Mouse (Mus musculus): ENCODE data around the gene Gm20662. TPM values are rescaled to one million over a fixed set of nuclear protein-coding genes. Genes with fewer than 3 reads are reported as not detected.

Gm20662 gene
- polyA plus RNA-seq, 1 experiment from 2014 or later = 0.69 TPM

- H3K27me3 ChIP-seq (replicated peaks; ENCODE audit: control insufficient read depth, insufficient read depth, low read length) = no peaks in the 10 kb centered on the region
- ATAC-seq (replicated peaks; ENCODE audit: low FRiP score) = no peak
- WGBS = 63% methylated on average over 10 of the region's 10 CpGs
- peak overlapping the region; percentile 85 for H3K4me2 ChIP-seq
- DNase-seq (ENCODE audit: low spot score) = no peak
- peaks cover 37% of the 10 kb centered on the region for H3K36me3 ChIP-seq (ENCODE audit: control insufficient read depth, insufficient read depth, low read length)
- H3K9me3 ChIP-seq (ENCODE audit: control insufficient read depth, low read length) = no peaks in the 10 kb centered on the region
- H3K4me3 ChIP-seq (ENCODE audit: low read depth, low read length) = peak overlapping the region; percentile 92
- peak overlapping the region; percentile 96 for H3K9ac ChIP-seq (ENCODE audit: low read depth, low read length)
- peaks cover 40% of the 10 kb centered on the region for H3K4me1 ChIP-seq (replicated peaks; ENCODE audit: control insufficient read depth, insufficient read depth, low read length)
- peak overlapping the region; percentile 99 for H3K27ac ChIP-seq (ENCODE audit: low read depth, low read length)
These were observed 97.4 kb downstream of the Gm20662 start for GRCm38 (mm10) chr9:108093586-108093985.

GRCm38 (mm10) chr9:108094184-108094941 lies 98.2 kb downstream of the Gm20662 start, which contains the start of gene Apeh:
TSS of gene Apeh (minus strand) at chr9:108094606.
- WGBS = under 1% methylated on average over 51 of the region's 52 CpGs
- peak within 1 kb of the TSS; percentile 92 for H3K4me3 ChIP-seq (ENCODE audit: low read depth, low read length)
- H3K4me1 ChIP-seq (replicated peaks; ENCODE audit: control insufficient read depth, insufficient read depth, low read length) = peaks cover 40% of the 10 kb centered on the region
- peak; percentile 98 for DNase-seq (ENCODE audit: low spot score)
- H3K27ac ChIP-seq (ENCODE audit: low read depth, low read length) = peak within 1 kb of the TSS; percentile 99
- peak; percentile 85 for ATAC-seq (replicated peaks; ENCODE audit: low FRiP score)
- H3K9me3 ChIP-seq (ENCODE audit: control insufficient read depth, low read length) = no peaks in the 10 kb centered on the region
- H3K36me3 ChIP-seq (ENCODE audit: control insufficient read depth, insufficient read depth, low read length) = peaks cover 30% of the 10 kb centered on the region
- H3K9ac ChIP-seq (ENCODE audit: low read depth, low read length) = peak within 1 kb of the TSS; percentile 96
- H3K4me2 ChIP-seq = peak within 1 kb of the TSS; percentile 85
- H3K27me3 ChIP-seq (replicated peaks; ENCODE audit: control insufficient read depth, insufficient read depth, low read length) = no peaks in the 10 kb centered on the region

Small RNA genes lying within 50 kb of the gene (microRNA-seq; reads per million reads assigned to microRNA genes)
- gene Mir7088 (ENCODE audit: borderline number of aligned reads) = 1.1 reads per million

Other genes with a start within 250 kb of the Gm20662 start
- gene Rbm5, start 225.4 kb upstream of the Gm20662 start, polyA plus RNA-seq (2014; fragmentation: Nextera tagmentation; extraction: Ambion mirVana) = 115 and 123 TPM in 2 replicates
- 60.0 and 60.9 TPM in 2 replicates for gene Rbm6, start 123.1 kb upstream of the Gm20662 start, polyA plus RNA-seq (2014; fragmentation: Nextera tagmentation; extraction: Ambion mirVana)
- gene Mon1a, start 108.2 kb upstream of the Gm20662 start, polyA plus RNA-seq (2014; fragmentation: Nextera tagmentation; extraction: Ambion mirVana) = 8.9 and 11.0 TPM in 2 replicates
- gene Mst1r, start 89.5 kb upstream of the Gm20662 start, polyA plus RNA-seq (2014; fragmentation: Nextera tagmentation; extraction: Ambion mirVana) = 1.3 and 1.5 TPM in 2 replicates
- gene Actl11, start 67.9 kb upstream of the Gm20662 start, polyA plus RNA-seq (2014; fragmentation: Nextera tagmentation; extraction: Ambion mirVana) = not detected in 2 replicates
- 0.56 and 0.88 TPM in 2 replicates for gene Camkv, start 60.7 kb upstream of the Gm20662 start, polyA plus RNA-seq (2014; fragmentation: Nextera tagmentation; extraction: Ambion mirVana)
- gene Traip, start 46.2 kb upstream of the Gm20662 start, polyA plus RNA-seq (2014; fragmentation: Nextera tagmentation; extraction: Ambion mirVana) = 30.4 and 32.9 TPM in 2 replicates
- 44.3 and 47.4 TPM in 2 replicates for gene Uba7, start 20.8 kb upstream of the Gm20662 start, polyA plus RNA-seq (2014; fragmentation: Nextera tagmentation; extraction: Ambion mirVana)
- gene Gm20661, start 13.3 kb upstream of the Gm20662 start, polyA plus RNA-seq (2014; fragmentation: Nextera tagmentation; extraction: Ambion mirVana) = 2.0 TPM in 2 replicates
- gene Inka1, start 10.5 kb upstream of the Gm20662 start, polyA plus RNA-seq (2014; fragmentation: Nextera tagmentation; extraction: Ambion mirVana) = 74.8 and 76.2 TPM in 2 replicates
- 5.1 and 5.6 TPM in 2 replicates for gene Cdhr4, start 3.9 kb upstream of the Gm20662 start, polyA plus RNA-seq (2014; fragmentation: Nextera tagmentation; extraction: Ambion mirVana)
- 26.6 and 27.3 TPM in 2 replicates for gene Ip6k1, start 6.2 kb downstream of the Gm20662 start, polyA plus RNA-seq (2014; fragmentation: Nextera tagmentation; extraction: Ambion mirVana)
- 26.5 and 30.0 TPM in 2 replicates for gene Gmppb, start 52.9 kb downstream of the Gm20662 start, polyA plus RNA-seq (2014; fragmentation: Nextera tagmentation; extraction: Ambion mirVana)
- gene Amigo3, start 56.8 kb downstream of the Gm20662 start, polyA plus RNA-seq (2014; fragmentation: Nextera tagmentation; extraction: Ambion mirVana) = 2.3 TPM in 2 replicates
- gene Mst1, start 84.1 kb downstream of the Gm20662 start, polyA plus RNA-seq (2014; fragmentation: Nextera tagmentation; extraction: Ambion mirVana) = 9.7 and 12.5 TPM in 2 replicates
- gene Rnf123, start 87.0 kb downstream of the Gm20662 start, polyA plus RNA-seq (2014; fragmentation: Nextera tagmentation; extraction: Ambion mirVana) = 59.1 and 59.2 TPM in 2 replicates
- gene Apeh, start 98.3 kb downstream of the Gm20662 start, polyA plus RNA-seq (2014; fragmentation: Nextera tagmentation; extraction: Ambion mirVana) = 159 and 167 TPM in 2 replicates
- 5.2 and 5.7 TPM in 2 replicates for gene Bsn, start 194.0 kb downstream of the Gm20662 start, polyA plus RNA-seq (2014; fragmentation: Nextera tagmentation; extraction: Ambion mirVana)